Mouse (Mus musculus): ENCODE measurements around the gene Krt76. TPM values are rescaled to one million over a fixed set of nuclear protein-coding genes. Genes with fewer than 3 reads are reported as not detected.

Gene Krt76
- total RNA-seq, 2 experiments from 2014 or later, result not detected

DNA sequence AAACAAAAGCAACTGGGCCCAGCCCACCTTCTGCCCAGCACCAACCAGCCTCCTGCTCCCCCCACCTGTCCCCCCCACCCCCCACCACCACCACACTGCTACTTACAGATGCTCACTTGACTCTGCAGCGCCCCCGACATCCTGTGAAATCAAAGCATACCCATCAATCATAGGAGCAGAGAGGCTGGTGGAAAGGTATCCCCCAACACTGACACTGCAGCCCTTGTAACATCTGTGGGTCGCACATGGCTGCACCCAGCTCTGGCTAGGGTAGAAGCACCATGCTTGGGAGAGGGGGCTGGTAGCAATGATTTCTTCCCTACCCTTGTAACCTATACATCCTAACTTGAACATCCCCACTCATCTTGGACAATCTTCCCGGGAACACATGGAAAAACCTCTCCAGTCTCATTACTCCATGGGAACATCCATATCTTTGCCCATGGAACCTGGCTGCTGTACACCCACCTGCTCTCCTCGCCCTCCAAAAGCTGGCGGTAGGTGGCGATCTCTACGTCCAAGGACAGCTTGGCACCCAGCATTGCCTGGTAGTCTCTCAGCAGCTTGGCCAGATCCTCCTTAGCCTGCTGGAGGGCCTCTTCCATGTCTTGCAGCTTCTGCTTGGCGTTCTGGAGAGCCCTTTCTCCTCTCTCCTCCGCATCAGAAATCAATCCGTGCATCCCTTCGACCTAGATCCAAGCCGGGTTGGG is 32.1 kb downstream of the Krt76 start:
- DNase-seq (ENCODE audit: low spot score in 2 of 2), result no peak

DNA sequence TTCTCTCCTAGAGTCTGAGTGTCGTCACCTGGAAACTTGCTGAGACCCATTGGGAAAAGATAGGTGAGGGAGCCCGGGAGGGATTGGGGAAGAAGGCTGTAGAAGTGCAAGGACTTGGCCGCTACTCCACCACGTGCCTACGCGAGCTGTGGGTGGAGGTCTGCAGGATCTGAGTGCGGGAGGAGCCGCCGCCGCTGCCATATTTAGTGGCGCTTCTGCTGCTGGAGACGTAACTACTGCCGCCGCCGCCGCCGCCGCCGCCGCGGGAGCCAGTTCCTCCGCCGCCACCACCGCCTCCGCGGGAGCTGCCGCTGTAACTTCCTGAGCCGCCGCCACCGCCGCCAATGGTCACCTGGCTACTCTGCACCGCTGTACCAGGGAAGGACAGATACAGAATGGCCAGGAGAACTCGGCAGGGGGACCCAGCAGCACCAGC is 33.0 kb downstream of the Krt76 start:
- DNase-seq (ENCODE audit: low spot score in 2 of 2), result peak; percentile 52 to 76

DNA sequence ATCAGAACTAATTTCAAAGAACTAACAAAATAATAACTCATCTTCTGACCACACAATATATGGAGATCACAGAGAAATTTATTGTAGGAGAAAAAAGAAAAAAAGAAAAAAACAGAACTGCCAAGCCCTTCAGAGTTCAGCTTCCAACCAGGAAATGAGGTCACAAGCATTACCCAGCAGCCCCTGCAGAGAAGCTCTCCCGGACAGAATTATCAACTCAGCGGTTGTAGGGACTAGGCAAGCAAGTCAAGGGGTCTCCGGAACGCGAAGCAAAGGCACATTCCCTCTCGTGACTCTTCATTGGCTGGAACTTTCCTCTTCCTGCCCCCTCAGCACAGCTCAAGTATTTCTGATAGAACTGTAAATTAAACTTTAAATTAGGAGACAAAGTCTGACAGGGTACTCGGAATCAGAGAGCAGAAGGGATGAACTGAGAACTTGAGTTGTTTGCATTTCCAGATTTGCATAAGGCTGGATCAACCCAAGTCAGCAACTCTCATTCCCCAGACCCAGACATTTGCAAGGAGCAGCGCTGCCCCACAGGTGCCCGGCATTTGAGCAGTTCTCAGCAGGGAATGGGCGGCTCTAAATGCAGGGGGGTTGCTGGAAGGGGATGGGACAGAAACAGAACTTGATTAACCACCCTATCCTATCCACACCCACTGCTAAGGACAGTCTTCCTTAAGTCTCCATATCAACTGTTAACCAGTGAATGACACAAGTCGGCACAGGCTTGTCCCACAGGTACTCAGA is 33.9 kb downstream of the Krt76 start:
- no peak for DNase-seq (ENCODE audit: low spot score in 2 of 2)

GRCm38 (mm10) chr15:101856696-101857095 is 36.0 kb downstream of the Krt76 start:
- no peak for DNase-seq (ENCODE audit: low spot score in 2 of 2)

DNA sequence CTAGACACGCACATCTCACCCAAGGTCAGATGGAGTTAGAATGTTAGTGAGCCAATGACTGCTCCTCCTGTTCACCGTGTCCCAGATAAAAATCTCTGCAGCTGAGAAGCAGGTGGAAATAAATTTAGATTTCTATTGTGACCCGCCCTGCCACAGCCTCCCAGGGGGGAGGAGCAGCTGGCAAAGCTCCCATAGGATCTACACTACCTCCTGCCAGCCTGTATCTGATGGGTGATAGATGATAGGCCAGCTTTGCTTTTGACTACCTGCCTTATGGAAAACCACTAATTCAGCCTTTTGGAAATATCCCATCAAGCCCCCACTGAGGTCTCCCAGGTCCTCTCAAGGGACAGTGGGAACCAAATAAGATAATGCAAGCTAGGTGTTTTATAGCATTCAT is 37.0 kb downstream of the Krt76 start:
- DNase-seq (ENCODE audit: low spot score in 2 of 2), result no peak

GRCm38 (mm10) chr15:101854294-101854693 is 38.4 kb downstream of the Krt76 start:
- no peak for DNase-seq (ENCODE audit: low spot score in 2 of 2)

- DNase-seq (ENCODE audit: low spot score in 2 of 2), result no peak
Observed at GRCm38 (mm10) chr15:101852571-101852970, 40.1 kb downstream of the Krt76 start.

- no peak for DNase-seq (ENCODE audit: low spot score in 2 of 2)
Observed at GRCm38 (mm10) chr15:101850694-101851093, 42.0 kb downstream of the Krt76 start, which contains the start of gene Krt1. TSS of gene Krt1 (minus strand) at chr15:101850794.

GRCm38 (mm10) chr15:101845971-101846403 is 46.7 kb downstream of the Krt76 start:
- DNase-seq (ENCODE audit: low spot score in 2 of 2), result peak; percentile 51 to 58

GRCm38 (mm10) chr15:101843192-101843591 is 49.5 kb downstream of the Krt76 start:
- no peak for DNase-seq (ENCODE audit: low spot score in 2 of 2)

DNA sequence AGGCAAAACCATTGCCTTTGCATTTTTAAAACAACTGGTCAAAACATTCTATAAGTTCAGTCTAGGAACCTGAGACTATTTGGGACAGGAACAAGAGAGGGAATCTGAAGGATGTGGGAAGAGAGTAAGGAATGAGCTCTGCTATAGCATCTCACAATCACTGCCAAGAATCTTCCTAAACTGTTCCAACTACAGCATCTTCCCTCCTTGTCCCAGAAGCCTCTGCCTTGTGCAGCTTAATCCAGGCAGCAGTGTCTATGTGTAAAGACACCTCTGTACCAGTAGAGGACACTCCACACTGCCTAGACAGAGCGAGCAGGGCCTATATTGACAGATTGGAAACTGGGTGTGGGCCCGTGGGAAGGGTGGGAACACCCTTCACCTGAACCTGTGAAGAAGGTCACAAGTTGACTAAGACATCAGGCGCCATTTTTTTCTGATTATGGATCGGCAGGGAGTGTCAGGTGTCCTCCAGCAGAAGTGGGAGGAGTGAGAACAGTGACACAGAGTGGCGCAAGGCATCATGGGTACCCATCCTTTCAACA is 57.9 kb downstream of the Krt76 start:
- DNase-seq (ENCODE audit: low spot score in 2 of 2), result no peak

Small RNA genes within 50 kb of the gene (microRNA-seq; reads per million reads assigned to microRNA genes)
- 0 reads per million in 2 experiments for gene Gm44356

Other genes with a start within 250 kb of the Krt76 start
- not detected for gene Gm5478, start 245.5 kb downstream of the Krt76 start, total RNA-seq (2021)
- not detected for gene Krt6b, start 212.6 kb downstream of the Krt76 start, total RNA-seq (2021)
- gene Krt6a, start 198.6 kb downstream of the Krt76 start, total RNA-seq (2021), result not detected
- gene Krt5, start 180.0 kb downstream of the Krt76 start, total RNA-seq (2021), result not detected
- gene Krt71, start 149.8 kb downstream of the Krt76 start, total RNA-seq (2021), result not detected
- not detected for gene Krt72, start 106.5 kb downstream of the Krt76 start, total RNA-seq (2021)
- 1 to 10 TPM; 1.7 TPM for gene Krt73, start 90.6 kb downstream of the Krt76 start, total RNA-seq (2021)
- gene Krt2, start 74.8 kb downstream of the Krt76 start, total RNA-seq (2021), result under 1 TPM; 0.28 to 0.67 TPM
- gene Krt1, start 42.1 kb downstream of the Krt76 start, total RNA-seq (2021), result 1 to 10 TPM; 1.7 to 2.6 TPM
- gene Krt77, start 23.2 kb downstream of the Krt76 start, total RNA-seq (2021), result 10 to 100 TPM; 13.4 to 16.9 TPM
- not detected for gene Krt4, start 31.8 kb upstream of the Krt76 start, total RNA-seq (2021)
- not detected for gene Krt79, start 47.4 kb upstream of the Krt76 start, total RNA-seq (2021)
- gene Krt78, start 61.4 kb upstream of the Krt76 start, total RNA-seq (2021), result not detected
- not detected for gene Krt8, start 111.6 kb upstream of the Krt76 start, total RNA-seq (2021)
- gene Krt18, start 135.3 kb upstream of the Krt76 start, total RNA-seq (2021), result under 1 TPM in 1 of 2 experiments, not detected in 1; 0.26 TPM
- 100 to 1,000 TPM; 173 to 179 TPM for gene Eif4b, start 180.9 kb upstream of the Krt76 start, total RNA-seq (2021)
- 10 to 100 TPM; 16.0 to 21.8 TPM for gene Tns2, start 207.5 kb upstream of the Krt76 start, total RNA-seq (2021)
- gene Spryd3, start 243.3 kb upstream of the Krt76 start, total RNA-seq (2021), result 100 to 1,000 TPM; 153 to 163 TPM